Mouse (Mus musculus) heart, adult 2 months (tissue): ENCODE data around the gene Morn1.

ENCODE experiments used
- CTCF ChIP-seq: fragments of 200-600 bp; IDR thresholded peaks from 2 replicates; pipeline ENCODE4 v1.8.1; 2022; ENCODE audit warnings: antibody characterized with exemption, mild to moderate bottlenecking, moderate library complexity
- EP300 ChIP-seq: fragments of 200-500 bp; IDR thresholded peaks from 2 replicates; pipeline ENCODE4 v1.6.1; 2011; ENCODE audit warnings: low read depth, low read length, control low read depth; ENCODE audit not compliant: insufficient read depth
- POLR2A ChIP-seq: fragments of 200-500 bp; IDR thresholded peaks from 2 replicates; pipeline ENCODE4 v1.6.1; 2011; ENCODE audit warnings: mild to moderate bottlenecking, low read depth, low read length, control low read depth; ENCODE audit not compliant: insufficient read depth

- TF ChIP-seq CTCF (no peak), POLR2A (no peak), EP300 (no peak)
Observed at GRCm38 (mm10) chr4:155130616-155131015, 44.2 kb downstream of the Morn1 start.
